Mouse (Mus musculus): ENCODE measurements around the gene Ppm1h.

DNA sequence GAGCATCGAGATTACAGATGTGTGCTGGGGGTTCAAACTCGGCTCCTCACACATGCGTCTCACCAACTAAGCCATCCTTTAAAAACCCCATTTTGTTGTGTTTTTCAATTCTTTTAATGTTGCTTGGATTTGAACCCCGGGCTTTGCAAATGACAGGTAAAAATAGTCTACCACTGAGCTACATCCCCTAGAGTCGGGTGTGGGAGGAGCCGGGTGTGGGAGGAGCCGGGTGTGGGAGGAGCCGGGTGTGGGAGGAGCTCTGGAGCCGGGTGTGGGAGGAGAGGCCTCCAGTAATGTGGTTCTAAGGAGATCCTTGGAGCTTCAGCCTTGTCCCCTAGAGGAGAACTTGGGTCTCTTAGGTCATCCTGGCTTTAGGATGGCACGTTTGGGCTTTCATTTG is 152.1 kb downstream of the Ppm1h start:
- TF ChIP-seq POLR2A (IDR thresholded peaks at IDR 0.05; ENCODE audit: borderline replicate concordance, extremely low read depth, insufficient read depth, insufficient read length, poor library complexity, severe bottlenecking) (no peak), CTCF (IDR thresholded peaks at IDR 0.05; ENCODE audit: borderline replicate concordance, extremely low read depth, insufficient read depth, insufficient read length) (no peak)

Measured in brain, embryonic 14.5 days (tissue).